Mouse (Mus musculus): ENCODE data around the gene Slc12a6.
"Not testable (repeated sequence)": the region's sequence is repeated elsewhere in the genome, so short reads cannot be mapped to it uniquely, and the experiment has no call there.

Gene Slc12a6

DNA sequence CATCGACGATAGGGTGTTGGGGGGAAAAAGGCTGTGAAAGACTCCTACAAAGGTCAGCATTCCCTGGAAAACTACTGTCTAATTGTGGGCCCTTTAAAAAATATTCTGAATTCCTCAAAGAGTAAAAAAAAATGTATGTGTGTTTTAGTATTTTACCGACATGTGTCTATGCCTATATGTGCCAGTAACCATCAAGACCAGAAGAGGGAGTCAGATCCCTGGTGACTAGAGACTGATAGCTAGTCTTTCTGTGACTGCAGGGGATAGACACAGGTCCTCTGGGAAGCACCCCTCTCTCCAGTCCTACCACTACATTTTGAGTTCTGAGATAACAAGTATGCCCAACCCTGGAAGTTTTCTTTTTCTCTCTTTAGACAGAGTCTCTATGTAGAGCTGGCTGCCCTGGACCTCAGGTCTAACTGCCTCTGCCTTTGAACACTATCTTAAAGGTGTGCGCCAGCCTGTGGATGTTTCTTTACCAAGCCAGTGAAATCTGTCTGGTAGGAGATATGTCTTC, 2.8 kb upstream of the Slc12a6 start:
- DNase-seq (ENCODE audit: low read depth, low spot score), result peak; percentile 85

DNA sequence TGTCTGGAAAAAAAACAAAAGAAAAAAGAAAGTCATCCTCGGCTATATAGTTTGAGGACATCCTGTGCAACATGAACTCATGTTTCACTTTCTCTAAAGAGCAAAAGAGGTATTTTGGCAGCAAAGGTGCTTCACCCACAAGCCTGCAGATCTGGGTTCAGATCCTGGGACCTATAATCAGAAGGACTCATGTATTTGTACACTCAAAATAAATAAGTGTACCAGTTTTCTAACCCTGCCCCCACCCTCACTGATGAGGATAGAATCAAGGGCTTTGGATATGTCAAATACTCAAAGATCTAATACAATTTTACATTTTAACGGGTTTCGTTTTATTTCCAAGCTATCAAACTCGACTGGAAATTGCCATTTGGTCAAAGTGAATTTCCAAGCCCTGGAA, 1.3 kb upstream of the Slc12a6 start:
- DNase-seq (ENCODE audit: low read depth, low spot score), result peak; percentile 61

DNA sequence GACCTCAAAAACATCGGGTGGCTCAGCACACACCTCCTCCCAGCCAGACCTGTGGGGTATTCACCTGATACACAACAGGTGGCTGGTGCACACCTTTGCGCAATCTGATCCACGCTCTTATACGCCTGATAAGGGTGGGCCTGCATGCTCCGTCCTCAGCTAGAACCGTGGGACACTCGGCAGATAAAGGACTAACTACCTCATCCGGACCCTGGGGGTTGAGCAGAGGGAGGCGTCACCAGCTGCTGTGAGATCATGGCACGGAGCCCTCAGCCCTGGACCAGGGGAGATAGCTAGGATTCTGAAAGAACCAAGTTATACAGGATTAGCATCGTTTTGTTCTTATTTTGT, 592 bp downstream of the Slc12a6 start, which contains the start of gene Gm21985:
TSS of gene Gm21985 (plus strand) at position 73 of the 351 bp plus-strand sequence.
- peak; percentile 88 for DNase-seq (ENCODE audit: low read depth, low spot score)

DNA sequence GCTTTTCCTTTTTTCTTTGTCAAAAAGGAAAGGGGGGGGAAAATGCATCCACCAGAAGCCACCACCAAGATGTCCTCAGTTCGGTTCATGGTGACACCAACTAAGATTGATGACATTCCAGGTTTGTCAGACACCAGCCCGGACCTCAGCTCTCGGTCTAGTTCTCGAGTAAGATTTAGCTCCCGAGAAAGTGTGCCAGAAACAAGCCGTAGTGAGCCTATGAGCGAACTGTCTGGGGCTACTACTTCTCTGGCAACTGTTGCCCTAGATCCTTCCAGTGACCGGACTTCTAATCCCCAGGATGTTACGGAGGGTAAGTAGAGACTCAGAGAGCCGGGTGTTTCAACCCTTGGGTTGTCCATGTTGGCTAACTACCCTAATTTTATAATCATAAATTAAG, 1.2 kb downstream of the Slc12a6 start:
- DNase-seq (ENCODE audit: low read depth, low spot score), result peak; percentile 72

DNA sequence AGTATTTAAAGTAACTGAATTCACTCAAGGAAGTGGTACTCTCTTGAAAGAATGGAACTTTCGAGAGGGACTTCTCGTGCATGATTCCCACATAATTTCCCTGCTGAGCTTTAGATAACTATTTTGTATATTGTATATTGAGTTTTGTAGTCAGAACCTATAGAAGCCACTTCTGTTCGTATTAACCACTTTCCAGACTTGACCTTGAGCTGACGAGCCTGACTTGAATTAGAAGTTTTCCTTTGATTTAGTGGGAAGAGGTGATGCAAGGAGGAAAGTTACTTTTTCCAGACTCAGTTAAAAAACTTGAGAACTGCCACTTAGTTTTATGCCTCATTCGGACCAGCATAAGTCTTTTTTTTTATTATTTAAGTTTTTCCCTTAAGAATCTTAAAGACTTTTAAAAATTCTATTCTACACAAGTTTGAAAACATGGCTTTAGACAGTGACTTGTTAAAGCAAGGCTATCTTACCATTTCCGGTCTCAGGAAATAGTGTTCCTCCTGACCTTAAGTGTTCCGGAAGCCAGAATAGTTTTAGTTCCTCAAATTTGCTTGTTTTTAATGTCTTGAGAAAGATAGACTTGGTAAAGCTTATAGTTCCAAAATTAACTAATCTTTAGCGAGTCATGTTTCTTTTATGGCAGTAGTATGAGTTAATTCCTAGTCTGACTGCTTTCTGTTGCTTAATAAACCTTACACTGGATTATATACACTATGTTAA, 2.1 kb downstream of the Slc12a6 start:
- DNase-seq (ENCODE audit: low read depth, low spot score), result peak; percentile 85

DNA sequence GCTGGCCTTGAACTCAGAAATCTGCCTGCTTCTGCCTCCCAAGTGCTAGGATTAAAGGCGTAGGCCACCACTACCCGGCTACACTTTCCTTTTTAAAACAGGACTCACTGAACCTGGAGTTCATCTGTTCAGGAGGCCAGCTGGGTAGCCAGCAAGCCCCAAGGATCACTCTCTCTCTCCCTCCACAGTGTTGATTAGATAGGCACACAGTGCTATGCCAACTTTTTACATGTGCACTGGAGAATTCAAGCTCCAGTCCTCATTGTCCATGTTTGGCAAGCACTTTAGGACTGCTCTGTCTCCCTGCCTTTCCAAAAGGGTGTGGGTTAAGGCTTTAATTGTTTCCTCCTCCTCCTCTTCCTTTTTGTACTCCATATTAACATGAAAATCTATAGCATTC, 4.4 kb downstream of the Slc12a6 start:
- no peak for DNase-seq (ENCODE audit: low read depth, low spot score)

DNA sequence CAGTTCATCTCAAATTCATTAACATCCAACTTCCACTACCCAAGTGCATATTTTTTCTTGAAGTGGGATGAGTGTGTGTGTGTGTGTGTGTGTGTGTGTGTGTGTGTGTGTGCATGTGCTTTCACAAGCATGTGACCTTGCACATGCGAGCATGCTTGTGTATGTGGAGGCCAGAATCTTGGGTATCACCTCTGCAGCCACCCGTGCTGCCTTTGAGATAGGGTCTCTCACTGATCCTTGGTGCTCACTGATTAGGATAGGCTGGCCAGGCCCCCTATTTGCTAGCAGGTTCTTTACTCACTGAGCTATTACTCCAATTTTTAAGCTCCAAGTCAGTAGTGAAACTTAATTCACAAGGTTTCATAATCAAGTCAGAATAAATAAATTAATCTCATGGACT, 7.3 kb downstream of the Slc12a6 start:
- no peak for DNase-seq (ENCODE audit: low read depth, low spot score)

DNA sequence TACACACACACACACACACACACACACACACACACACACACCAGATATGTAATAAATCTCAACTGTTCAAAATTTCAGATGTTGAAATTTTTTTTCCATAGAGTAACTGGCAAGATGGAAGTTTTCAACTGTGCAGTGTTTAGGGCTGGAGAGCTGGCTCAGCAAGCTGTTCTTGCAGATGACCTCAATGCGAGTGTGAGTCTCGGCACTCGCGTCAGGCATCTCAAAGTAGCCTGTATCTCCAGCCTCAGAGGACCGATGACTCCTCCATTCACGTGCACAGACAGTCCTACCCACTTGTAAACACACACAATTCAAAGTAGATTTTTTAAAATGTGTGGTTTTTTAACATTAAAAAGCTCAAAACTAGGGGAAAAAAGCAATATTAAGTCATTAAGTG, 7.8 kb downstream of the Slc12a6 start:
- no peak for DNase-seq (ENCODE audit: low read depth, low spot score)

DNA sequence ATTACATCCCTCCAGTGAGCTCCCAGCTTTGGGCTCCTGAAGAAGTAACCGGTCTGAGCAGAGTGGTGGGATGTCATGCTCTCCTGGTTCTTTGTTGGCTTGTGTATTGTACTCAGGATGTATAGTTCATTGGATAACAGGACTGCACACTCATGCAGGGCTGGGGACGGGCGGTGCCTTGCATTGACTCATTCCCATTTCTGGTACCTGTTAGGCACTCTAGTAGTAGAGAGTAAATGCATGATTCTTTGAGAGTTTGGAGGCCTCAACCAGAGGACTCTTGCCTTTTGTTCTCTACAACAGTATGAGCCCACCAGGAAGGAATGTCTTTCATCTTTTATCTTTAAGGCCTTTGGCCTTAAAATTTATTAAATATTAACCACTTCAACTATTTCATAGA, 11.2 kb downstream of the Slc12a6 start:
- no peak for DNase-seq (ENCODE audit: low read depth, low spot score)

DNA sequence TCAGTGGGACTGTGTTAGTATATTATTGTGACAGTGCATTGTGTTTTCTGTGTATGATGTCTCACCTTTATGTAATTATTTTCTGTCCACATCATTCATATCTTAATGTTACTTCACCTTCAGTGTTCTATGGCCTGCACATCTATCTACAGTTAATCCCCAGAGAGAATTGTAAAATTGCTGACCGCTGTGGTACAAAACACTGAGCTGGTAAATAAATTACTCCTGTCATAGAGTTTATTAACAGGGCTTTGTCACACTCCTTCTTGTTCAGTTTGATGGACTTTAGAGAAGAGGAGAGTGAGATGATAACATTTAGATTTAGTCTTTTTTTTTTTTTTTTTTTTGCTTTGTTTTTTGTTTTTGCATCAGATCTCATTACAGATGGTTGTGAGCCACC, 17.2 kb downstream of the Slc12a6 start:
- no peak for DNase-seq (ENCODE audit: low read depth, low spot score)

DNA sequence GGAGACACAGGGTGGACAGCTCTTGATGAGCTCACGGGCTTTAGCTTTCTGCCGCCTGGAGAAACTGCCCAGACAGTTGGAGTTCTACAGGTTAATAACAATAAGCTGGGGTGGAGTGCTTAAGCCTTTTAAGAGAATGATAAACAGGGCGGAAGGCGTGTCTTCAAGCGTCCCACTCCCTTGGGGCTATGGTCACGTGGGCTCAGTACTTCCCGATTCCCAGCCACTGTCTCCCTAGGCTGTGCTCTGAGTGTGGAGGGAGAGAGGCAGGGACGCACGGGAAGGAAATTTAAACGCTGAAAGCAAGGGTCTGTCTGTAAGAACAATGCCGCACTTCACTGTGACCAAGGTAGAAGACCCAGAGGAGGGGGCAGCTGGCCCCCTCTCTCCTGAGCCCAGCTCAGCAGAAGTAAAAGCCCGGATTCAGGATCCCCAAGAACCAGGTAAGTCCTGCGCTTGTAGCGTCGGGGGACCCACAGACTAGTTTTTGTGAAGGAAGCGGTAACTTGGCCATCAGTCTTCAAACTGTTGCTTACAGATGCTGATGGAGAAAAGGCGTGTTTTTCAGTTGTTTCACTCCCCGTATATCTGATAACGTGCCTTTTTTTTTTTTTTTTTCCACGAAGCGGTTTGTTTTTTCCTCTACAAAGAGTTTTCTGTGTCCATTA, 18.9 kb downstream of the Slc12a6 start:
- DNase-seq (ENCODE audit: low read depth, low spot score), result no peak

DNA sequence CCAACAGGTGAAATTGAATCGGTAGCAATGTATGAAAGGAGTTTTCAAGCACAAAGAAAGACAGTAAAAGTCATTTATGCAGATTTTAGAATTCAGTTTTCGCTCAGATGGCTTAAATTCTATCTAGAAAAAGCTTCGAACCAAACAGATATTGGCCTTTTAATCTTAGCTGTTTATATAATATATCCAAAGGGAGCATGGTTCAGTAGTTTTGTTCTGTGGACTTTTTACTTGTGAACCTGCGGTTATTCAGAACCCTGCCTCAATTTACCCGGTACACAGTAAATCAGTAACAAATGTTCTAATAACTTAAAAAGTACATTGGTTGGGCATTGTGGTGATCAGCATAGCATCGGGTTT, 19.4 kb downstream of the Slc12a6 start:
- DNase-seq (ENCODE audit: low read depth, low spot score), result no peak

DNA sequence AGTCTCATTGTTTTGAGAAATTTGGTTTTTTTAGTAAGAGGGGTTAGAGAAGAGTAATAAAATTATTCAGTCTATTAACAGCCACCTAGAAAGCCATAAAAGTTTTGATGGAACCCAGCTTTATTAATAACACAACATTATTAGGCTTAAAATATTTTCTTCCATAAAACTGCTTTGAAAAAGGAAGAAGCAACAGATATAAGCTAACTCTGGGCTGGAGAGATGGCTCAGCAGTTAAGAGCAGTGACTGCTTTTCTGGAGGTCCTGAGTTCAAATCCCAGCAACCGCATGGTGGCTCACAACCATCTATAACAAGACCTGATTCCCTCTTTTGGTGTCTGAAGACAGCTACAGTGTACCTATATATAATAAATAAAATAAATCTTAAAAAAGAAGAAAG, 20.4 kb downstream of the Slc12a6 start:
- not testable (repeated sequence) for DNase-seq (ENCODE audit: low read depth, low spot score)

DNA sequence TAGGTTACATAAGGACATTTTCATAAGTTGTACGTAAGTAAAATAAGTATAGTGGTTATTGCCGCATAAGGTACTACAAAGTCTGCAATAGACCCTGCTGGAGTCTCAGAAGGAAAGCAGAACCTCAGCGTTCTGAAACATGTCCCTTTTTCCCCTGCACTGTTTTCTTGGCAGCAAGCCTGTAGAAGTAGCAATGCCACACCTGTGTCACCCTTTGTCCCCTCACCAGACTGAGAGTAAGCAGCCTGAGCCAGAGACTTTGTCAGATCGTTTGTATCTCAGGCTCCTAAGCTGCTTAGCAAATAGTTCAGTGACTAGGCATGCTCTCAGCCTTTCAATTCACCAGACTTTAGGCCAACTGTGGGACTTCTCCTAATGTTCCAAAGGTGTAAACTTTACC, 21.4 kb downstream of the Slc12a6 start:
- DNase-seq (ENCODE audit: low read depth, low spot score), result peak; percentile 76

DNA sequence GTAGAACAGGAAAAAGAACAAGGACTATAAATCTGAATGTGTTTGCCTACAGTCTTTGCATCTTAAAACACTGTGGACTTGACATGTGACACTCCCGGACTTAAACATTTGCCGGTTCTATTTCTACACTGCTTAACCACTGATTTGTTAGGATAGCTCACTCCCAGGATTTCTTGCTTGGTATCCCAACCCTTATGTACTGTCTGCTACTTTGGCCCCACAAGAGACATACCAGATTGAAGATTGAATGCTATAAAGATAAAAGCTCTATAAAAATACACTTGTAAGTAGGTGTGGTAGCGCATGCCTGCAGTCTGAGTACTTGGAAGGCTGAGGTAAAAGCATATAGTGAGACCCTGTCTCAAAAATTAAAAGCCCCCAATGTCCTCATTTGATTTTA, 23.9 kb downstream of the Slc12a6 start:
- no peak for DNase-seq (ENCODE audit: low read depth, low spot score)

DNA sequence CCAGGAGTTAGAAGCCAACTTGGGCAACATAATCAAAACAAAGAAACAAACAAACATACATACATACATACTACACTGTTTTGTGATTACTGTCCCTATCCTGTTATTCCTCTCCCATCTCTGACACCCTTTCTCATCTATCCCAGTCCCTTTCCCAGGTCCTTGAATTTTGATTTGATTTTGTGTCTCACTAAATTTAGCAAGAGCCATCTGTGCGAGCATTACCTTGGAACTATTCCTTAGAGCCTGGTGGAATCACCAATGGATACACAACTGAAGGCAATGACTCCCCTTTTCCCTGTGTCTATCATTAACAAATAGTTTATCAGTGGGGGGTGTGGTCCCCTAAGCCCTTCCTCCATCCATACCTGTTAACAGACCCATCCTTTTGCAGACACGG, 27.2 kb downstream of the Slc12a6 start:
- DNase-seq (ENCODE audit: low read depth, low spot score), result no peak

DNA sequence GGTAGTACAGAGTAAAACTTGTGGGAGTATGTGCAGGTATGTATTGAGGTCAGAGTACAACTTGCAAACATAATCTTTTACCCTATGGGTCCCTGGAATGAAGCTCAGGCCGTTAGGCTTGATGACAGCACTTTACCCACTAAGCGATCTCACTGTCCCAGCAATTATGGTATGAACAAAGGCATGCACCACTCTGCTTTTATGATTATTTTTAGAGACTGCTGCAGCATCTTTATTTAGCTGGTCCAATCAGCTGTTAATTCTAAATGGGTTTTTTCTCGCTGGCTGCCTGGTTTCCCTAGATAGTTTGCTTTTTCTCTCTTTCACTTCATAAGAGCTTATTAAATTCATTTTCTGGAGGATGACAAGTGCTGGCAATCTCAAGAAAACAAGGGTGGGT, 30.6 kb downstream of the Slc12a6 start:
- no peak for DNase-seq (ENCODE audit: low read depth, low spot score)

DNA sequence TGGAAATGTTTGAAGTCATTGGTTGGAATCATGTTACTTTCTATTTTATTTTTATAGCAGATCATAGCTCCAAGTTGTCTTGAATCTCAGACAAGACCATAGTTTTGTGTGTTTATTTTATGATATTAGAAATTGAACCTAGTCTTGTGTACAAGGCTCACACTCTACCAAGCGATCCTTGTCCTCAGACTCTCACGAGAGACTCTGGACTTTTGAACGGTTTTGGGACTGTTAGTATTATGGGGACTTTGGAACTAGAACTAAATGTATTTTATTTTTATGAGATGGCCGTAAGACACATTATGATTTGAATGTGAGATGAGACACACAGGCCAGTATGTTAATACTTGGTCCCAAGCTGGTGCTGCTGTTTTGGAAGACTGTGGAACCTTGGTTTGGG, 32.6 kb downstream of the Slc12a6 start:
- DNase-seq (ENCODE audit: low read depth, low spot score), result no peak

DNA sequence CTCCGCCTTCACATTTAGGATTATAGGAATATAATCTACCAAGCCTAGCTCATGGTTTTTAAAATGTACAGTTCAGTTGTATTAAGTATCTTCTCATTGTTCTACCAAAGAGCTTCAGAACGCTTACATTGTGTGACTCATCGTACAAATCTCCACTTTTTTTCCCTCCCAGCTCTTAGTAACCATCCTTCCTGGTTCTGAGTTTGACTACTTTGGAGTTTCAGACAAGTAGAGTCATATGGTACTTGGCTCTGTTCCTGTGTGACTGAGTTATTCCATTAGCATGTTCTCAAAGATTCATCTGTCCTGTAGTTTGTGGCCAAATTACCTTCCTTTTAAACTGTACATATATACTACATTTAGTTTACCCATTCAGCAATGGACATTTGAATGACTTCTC, 43.0 kb downstream of the Slc12a6 start:
- no peak for DNase-seq (ENCODE audit: low read depth, low spot score)

DNA sequence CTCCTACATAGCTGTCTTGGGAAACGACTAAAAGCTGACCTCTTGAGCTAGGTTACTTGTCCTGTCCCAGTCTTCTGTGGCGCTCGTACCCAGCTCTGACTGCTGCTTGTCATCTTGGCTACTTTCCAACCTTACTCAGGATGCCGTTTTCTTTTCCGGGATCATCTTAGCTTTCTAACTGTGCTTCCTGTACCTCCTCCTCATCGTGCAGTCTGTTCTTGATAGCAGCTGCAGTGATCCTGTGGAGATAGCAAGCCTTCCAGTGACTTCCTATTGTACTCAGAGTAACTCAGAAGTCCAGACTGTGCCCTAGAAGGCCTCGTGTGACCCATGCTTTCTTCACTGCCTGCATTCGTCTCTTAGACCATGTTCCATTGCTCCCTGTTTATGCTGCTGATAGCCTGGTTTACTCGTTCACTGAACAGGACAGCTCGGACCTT, 43.6 kb downstream of the Slc12a6 start:
- DNase-seq (ENCODE audit: low read depth, low spot score), result no peak

DNA sequence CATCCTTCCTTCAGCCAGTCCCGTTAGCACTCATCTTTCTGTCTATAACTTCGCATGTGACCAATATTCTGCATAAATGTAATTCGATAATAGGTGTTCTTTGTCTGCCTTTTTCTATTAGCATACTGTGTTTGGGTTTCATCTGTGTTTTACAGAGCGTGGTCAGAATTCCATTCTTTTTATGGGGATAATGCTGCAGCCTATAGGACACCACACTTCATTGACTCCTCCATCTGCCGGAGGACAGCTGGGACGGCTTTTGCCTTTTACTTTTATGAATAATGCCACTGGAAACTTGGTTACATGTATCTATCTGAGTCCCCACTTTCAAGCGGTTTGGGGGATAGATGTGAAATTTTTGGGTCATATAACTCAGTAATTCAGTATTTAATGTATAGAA, 50.0 kb downstream of the Slc12a6 start:
- no peak for DNase-seq (ENCODE audit: low read depth, low spot score)

DNA sequence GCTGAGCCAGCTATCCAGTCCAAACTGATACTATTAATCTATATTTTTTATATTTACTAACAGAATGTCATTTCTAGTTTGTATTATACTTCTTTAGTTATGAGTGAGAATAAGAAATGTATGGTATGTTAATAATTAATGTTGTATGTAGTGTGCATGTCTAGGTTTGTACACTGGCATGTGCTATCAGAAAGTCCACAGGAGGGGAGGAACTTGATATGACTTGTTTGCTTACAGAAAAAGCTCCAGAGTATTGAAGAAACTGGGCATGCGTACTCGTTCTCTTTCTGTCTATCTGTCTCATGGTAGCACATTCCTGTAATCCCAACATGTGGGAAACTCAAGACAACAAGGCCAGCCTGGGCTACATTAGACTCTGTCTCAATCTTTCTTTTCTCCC, 52.6 kb downstream of the Slc12a6 start:
- no peak for DNase-seq (ENCODE audit: low read depth, low spot score)

DNA sequence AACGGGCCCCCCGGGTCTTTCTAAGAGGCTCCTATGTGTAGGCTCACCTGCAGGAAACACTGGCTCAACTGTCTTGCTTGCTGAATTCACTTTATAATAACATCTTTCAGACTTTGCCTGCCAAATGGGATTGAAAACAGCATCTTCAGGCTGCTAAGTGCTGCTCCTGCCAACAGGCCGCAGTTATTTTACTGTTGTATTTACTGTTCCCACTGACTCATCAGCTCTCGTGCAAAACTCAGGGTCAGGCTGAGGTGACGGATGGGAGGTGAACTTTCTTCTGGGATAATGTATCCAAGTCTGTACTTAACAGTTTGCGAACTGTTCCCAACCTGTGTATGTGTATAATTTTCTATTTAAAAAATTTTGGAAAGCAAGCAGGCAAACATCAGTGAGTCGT, 53.3 kb downstream of the Slc12a6 start:
- no peak for DNase-seq (ENCODE audit: low read depth, low spot score)
